Mouse (Mus musculus): ENCODE measurements around the gene Sox5. TPM values are rescaled to one million over a fixed set of nuclear protein-coding genes. Genes with fewer than 3 reads are reported as not detected.

Gene Sox5
- polyA plus RNA-seq, 1 experiment from 2014 or later: 29.7 TPM

- no peak overlapping the region for H3K4me3 ChIP-seq (replicated peaks; ENCODE audit: low read depth, low read length)
- WGBS: 96% methylated on average over 6 of the region's 6 CpGs
- no peak overlapping the region for H3K9ac ChIP-seq (replicated peaks; ENCODE audit: low read length)
- no peak for ATAC-seq (ENCODE audit: low FRiP score, low TSS enrichment)
- no peak for DNase-seq
- no peaks in the 10 kb centered on the region for H3K36me3 ChIP-seq (ENCODE audit: control insufficient read depth, insufficient read depth, low read length)
- no peaks in the 10 kb centered on the region for H3K9me3 ChIP-seq (ENCODE audit: control insufficient read depth, low read length)
- H3K27me3 ChIP-seq (ENCODE audit: control insufficient read depth, insufficient read depth, low read length): no peaks in the 10 kb centered on the region
- H3K27ac ChIP-seq (replicated peaks; ENCODE audit: low read depth, low read length): no peak overlapping the region
- no peak overlapping the region for H3K4me2 ChIP-seq (ENCODE audit: low read length)
- H3K4me1 ChIP-seq (ENCODE audit: control insufficient read depth, insufficient read depth, low read length): 0 out of 2 replicates have a peak, but pooled peaks cover 3% of the 10 kb centered on the region
Observed at GRCm38 (mm10) chr6:144302823-144303222, 479.0 kb downstream of the Sox5 start.

- ATAC-seq (ENCODE audit: low FRiP score, low TSS enrichment) (no peak), DNase-seq (peak; percentile 56)
- WGBS: 24% methylated on average over 4 of the region's 4 CpGs
- Histone ChIP-seq H3K4me3 (replicated peaks; ENCODE audit: low read depth, low read length) (no peak overlapping the region), H3K4me2 (ENCODE audit: low read length) (no peak overlapping the region), H3K4me1 (ENCODE audit: control insufficient read depth, insufficient read depth, low read length) (0 out of 2 replicates have a peak, but pooled peaks cover 3% of the 10 kb centered on the region), H3K27me3 (ENCODE audit: control insufficient read depth, insufficient read depth, low read length) (no peaks in the 10 kb centered on the region), H3K9ac (replicated peaks; ENCODE audit: low read length) (no peak overlapping the region), H3K36me3 (ENCODE audit: control insufficient read depth, insufficient read depth, low read length) (no peaks in the 10 kb centered on the region), H3K9me3 (ENCODE audit: control insufficient read depth, low read length) (no peaks in the 10 kb centered on the region), H3K27ac (replicated peaks; ENCODE audit: low read depth, low read length) (no peak overlapping the region)
Observed at GRCm38 (mm10) chr6:144301082-144301481, 480.7 kb downstream of the Sox5 start.

DNA sequence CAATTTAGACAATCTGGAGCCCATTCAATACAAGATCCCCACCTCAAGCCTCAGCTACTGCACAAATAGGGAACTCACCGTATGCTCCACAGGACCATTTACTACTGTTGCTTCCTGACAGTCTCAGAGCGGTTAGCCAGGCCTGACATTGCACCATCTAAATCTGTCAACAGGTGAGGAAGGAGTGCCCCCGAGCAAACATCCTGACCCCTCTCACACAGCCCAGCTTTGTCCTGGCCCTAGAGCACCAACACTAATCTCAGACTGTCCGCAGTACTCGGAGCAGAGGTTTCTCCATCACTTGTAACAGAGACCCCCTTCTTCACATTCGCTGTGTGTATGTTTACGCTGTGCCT, 482.3 kb downstream of the Sox5 start:
- Histone ChIP-seq H3K36me3 (ENCODE audit: control insufficient read depth, insufficient read depth, low read length) (no peaks in the 10 kb centered on the region), H3K4me3 (replicated peaks; ENCODE audit: low read depth, low read length) (no peak overlapping the region), H3K27ac (replicated peaks; ENCODE audit: low read depth, low read length) (no peak overlapping the region), H3K9me3 (ENCODE audit: control insufficient read depth, low read length) (peaks cover 5% of the 10 kb centered on the region), H3K9ac (replicated peaks; ENCODE audit: low read length) (no peak overlapping the region), H3K4me1 (ENCODE audit: control insufficient read depth, insufficient read depth, low read length) (0 out of 2 replicates have a peak, but pooled peaks cover 3% of the 10 kb centered on the region), H3K4me2 (ENCODE audit: low read length) (no peak overlapping the region), H3K27me3 (ENCODE audit: control insufficient read depth, insufficient read depth, low read length) (no peaks in the 10 kb centered on the region)
- no peak for DNase-seq
- no peak for ATAC-seq (ENCODE audit: low FRiP score, low TSS enrichment)
- 89% methylated on average over 7 of the region's 7 CpGs for WGBS

DNA sequence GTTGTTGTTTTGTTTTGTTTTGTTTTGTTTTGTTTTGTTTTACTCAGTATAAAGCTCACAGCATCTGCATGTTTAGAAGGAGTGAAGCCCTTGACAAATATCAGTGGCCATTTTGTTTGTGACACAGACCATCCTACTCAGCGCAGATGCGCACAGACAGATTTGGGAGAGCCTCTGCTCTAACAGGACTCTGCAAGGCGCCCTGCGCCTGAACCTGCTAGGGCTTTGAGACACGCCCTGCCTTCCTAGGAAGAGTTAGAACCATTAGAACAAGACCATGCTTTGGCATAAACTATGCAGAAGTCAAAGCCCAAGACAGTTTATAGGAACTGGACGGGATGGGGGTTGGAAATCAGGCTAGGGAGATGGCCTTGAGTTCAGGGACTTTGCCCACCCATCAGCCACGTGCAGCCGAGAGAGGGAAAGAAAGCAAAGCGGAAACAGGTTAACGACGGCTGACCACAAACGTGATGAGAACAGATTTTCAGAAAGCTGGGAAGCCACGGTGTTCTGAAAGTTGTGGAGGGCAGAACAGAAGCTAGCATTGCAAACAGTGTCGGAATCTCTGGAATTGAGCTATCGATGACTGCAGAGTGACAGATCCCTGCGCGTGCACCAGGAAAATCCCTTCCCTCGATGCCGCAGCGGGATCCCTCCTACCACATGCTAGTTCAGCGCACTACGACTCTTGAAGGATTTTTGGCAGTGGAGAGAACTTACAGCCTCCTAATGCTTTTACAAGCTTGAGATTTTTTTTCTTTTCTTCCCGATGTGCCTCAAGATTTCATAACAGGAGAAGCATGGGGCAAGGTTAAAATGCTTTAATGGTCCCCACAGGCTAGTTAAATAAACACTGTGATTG, 482.9 kb downstream of the Sox5 start:
- H3K36me3 ChIP-seq (ENCODE audit: control insufficient read depth, insufficient read depth, low read length): no peaks in the 10 kb centered on the region
- no peaks in the 10 kb centered on the region for H3K27me3 ChIP-seq (ENCODE audit: control insufficient read depth, insufficient read depth, low read length)
- H3K4me3 ChIP-seq (replicated peaks; ENCODE audit: low read depth, low read length): no peak overlapping the region
- no peak overlapping the region for H3K4me2 ChIP-seq (ENCODE audit: low read length)
- 0 out of 2 replicates have a peak, but pooled peaks cover 3% of the 10 kb centered on the region for H3K4me1 ChIP-seq (ENCODE audit: control insufficient read depth, insufficient read depth, low read length)
- no peak for DNase-seq
- H3K9me3 ChIP-seq (ENCODE audit: control insufficient read depth, low read length): peaks cover 5% of the 10 kb centered on the region
- H3K27ac ChIP-seq (replicated peaks; ENCODE audit: low read depth, low read length): no peak overlapping the region
- no peak for ATAC-seq (ENCODE audit: low FRiP score, low TSS enrichment)
- no peak overlapping the region for H3K9ac ChIP-seq (replicated peaks; ENCODE audit: low read length)
- WGBS: 82% methylated on average over 23 of the region's 23 CpGs

DNA sequence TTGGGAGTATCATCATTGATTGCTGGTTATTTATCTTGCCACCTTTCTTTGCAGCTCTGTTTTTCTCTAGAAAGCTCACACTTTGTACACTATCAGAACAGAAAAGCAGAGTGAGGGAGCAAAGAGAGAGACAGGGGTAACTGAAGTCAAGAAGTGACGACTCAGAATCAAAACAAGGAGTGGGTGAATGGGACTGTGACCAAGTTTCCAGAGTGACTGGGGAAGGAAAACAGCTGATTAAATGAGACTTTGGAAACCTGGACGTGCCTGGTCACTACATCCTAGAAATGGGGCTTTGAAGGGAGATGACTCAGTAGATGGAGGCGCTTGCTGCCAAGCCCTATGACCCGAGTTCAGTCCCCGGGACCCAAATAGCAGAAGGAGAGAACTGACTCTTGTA, 483.9 kb downstream of the Sox5 start:
- peaks cover 5% of the 10 kb centered on the region for H3K9me3 ChIP-seq (ENCODE audit: control insufficient read depth, low read length)
- ATAC-seq (ENCODE audit: low FRiP score, low TSS enrichment): no peak
- WGBS: 93% methylated on average over 5 of the region's 5 CpGs
- H3K36me3 ChIP-seq (ENCODE audit: control insufficient read depth, insufficient read depth, low read length): no peaks in the 10 kb centered on the region
- no peak for DNase-seq
- no peak overlapping the region for H3K4me2 ChIP-seq (ENCODE audit: low read length)
- no peaks in the 10 kb centered on the region for H3K27me3 ChIP-seq (ENCODE audit: control insufficient read depth, insufficient read depth, low read length)
- no peak overlapping the region for H3K27ac ChIP-seq (replicated peaks; ENCODE audit: low read depth, low read length)
- 0 out of 2 replicates have a peak, but pooled peaks cover 3% of the 10 kb centered on the region for H3K4me1 ChIP-seq (ENCODE audit: control insufficient read depth, insufficient read depth, low read length)
- H3K9ac ChIP-seq (replicated peaks; ENCODE audit: low read length): no peak overlapping the region
- H3K4me3 ChIP-seq (replicated peaks; ENCODE audit: low read depth, low read length): no peak overlapping the region

DNA sequence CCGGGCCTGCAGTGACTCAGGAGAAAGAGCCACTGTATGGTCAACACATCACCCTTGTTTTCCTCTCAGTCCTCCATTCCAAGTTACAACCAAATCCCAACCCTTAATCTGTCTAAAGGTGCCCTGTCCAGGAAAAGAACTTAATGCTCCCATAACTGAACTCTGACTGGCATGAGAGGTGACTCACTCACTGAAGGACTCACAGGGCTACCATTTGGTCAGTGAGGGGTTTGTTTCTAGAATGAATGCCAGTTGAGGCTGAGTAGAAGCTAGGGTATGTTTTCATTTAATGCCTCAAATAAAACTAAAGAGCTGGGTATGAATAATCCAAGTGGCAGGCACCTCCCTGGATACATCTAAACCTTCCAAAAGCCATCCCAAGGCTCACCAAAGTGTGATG, 484.6 kb downstream of the Sox5 start:
- Histone ChIP-seq H3K4me2 (ENCODE audit: low read length) (no peak overlapping the region), H3K9me3 (ENCODE audit: control insufficient read depth, low read length) (peaks cover 5% of the 10 kb centered on the region), H3K4me1 (ENCODE audit: control insufficient read depth, insufficient read depth, low read length) (0 out of 2 replicates have a peak, but pooled peaks cover 3% of the 10 kb centered on the region), H3K36me3 (ENCODE audit: control insufficient read depth, insufficient read depth, low read length) (no peaks in the 10 kb centered on the region), H3K9ac (replicated peaks; ENCODE audit: low read length) (no peak overlapping the region), H3K4me3 (replicated peaks; ENCODE audit: low read depth, low read length) (no peak overlapping the region), H3K27ac (replicated peaks; ENCODE audit: low read depth, low read length) (no peak overlapping the region), H3K27me3 (ENCODE audit: control insufficient read depth, insufficient read depth, low read length) (no peaks in the 10 kb centered on the region)
- no peak for ATAC-seq (ENCODE audit: low FRiP score, low TSS enrichment)
- no peak for DNase-seq
- 93% methylated on average over 1 of the region's 1 CpGs for WGBS

DNA sequence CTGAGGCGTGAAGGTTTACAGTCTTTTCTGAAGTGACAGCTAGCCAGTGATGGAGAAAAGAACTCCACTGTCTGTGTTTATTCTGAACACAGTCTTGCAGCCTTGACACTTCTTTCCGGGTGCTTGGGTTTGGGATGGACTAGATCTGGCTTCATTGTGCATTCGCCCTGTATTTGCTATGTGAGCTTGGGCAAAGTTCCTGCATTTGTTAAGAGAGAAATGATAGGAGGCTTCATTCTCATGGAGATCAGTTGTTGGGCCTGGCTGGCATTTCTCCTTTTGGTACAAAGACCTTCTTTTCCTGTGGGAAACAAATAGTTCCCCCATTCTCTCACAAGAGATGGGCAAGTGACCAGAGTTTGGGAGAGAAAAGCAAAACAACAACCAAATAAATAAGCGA, 490.3 kb downstream of the Sox5 start:
- ATAC-seq (ENCODE audit: low FRiP score, low TSS enrichment): no peak
- Histone ChIP-seq H3K4me3 (replicated peaks; ENCODE audit: low read depth, low read length) (no peak overlapping the region), H3K4me1 (ENCODE audit: control insufficient read depth, insufficient read depth, low read length) (no peaks in the 10 kb centered on the region), H3K4me2 (ENCODE audit: low read length) (no peak overlapping the region), H3K9ac (replicated peaks; ENCODE audit: low read length) (no peak overlapping the region), H3K9me3 (ENCODE audit: control insufficient read depth, low read length) (peaks cover 5% of the 10 kb centered on the region), H3K36me3 (ENCODE audit: control insufficient read depth, insufficient read depth, low read length) (no peaks in the 10 kb centered on the region), H3K27me3 (ENCODE audit: control insufficient read depth, insufficient read depth, low read length) (no peaks in the 10 kb centered on the region), H3K27ac (replicated peaks; ENCODE audit: low read depth, low read length) (no peak overlapping the region)
- DNase-seq: peak; percentile 45
- 81% methylated on average over 4 of the region's 4 CpGs for whole genome bisulfite sequencing

DNA sequence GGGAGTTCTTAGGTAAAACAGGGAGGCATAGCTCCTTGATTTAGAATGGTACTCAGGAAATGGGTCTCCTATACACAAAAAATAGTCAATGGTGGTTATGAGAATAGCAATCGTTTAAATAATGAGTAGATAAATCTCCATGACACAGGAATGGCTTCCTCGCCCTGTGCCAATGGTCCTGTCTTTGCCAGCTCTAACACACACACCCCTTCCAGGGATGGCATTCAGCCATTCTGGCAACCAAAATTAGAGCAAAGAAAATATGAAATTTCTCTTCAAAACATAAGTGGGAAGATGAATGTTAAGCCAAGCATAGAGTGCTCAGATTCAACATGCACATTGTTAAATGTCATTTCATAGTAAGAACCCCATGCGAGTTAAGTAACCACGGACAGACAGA, 495.7 kb downstream of the Sox5 start:
- Histone ChIP-seq H3K9ac (replicated peaks; ENCODE audit: low read length) (no peak overlapping the region), H3K4me1 (ENCODE audit: control insufficient read depth, insufficient read depth, low read length) (no peaks in the 10 kb centered on the region), H3K36me3 (ENCODE audit: control insufficient read depth, insufficient read depth, low read length) (no peaks in the 10 kb centered on the region), H3K4me3 (replicated peaks; ENCODE audit: low read depth, low read length) (no peak overlapping the region), H3K27me3 (ENCODE audit: control insufficient read depth, insufficient read depth, low read length) (no peaks in the 10 kb centered on the region), H3K9me3 (ENCODE audit: control insufficient read depth, low read length) (no peaks in the 10 kb centered on the region), H3K4me2 (ENCODE audit: low read length) (no peak overlapping the region), H3K27ac (replicated peaks; ENCODE audit: low read depth, low read length) (no peak overlapping the region)
- DNase-seq (no peak), ATAC-seq (ENCODE audit: low FRiP score, low TSS enrichment) (no peak)
- WGBS: 91% methylated on average over 4 of the region's 4 CpGs

DNA sequence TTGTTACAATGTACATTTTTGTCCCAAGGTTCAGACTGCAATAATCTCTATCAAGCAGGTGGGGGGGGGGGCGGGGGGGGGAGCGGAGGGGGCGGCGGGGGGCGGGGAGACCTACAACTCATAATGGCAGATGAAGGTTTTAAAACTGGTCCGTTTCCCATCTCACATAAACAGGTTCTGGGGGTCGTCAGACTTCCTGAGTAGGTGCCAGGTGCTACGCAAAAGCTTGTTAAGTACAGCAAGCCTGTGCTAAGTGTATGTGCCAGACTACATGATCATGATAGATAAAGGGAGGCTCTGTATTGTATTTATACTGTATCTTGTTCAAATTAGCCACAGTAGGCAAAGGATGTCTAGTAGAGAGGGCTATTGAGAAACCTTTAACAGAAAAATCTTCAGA, 498.6 kb downstream of the Sox5 start:
- WGBS: 68% methylated on average over 8 of the region's 8 CpGs
- DNase-seq: no peak
- no peaks in the 10 kb centered on the region for H3K9me3 ChIP-seq (ENCODE audit: control insufficient read depth, low read length)
- no peaks in the 10 kb centered on the region for H3K36me3 ChIP-seq (ENCODE audit: control insufficient read depth, insufficient read depth, low read length)
- no peak overlapping the region for H3K4me2 ChIP-seq (ENCODE audit: low read length)
- no peak overlapping the region for H3K4me3 ChIP-seq (replicated peaks; ENCODE audit: low read depth, low read length)
- no peaks in the 10 kb centered on the region for H3K27me3 ChIP-seq (ENCODE audit: control insufficient read depth, insufficient read depth, low read length)
- H3K4me1 ChIP-seq (ENCODE audit: control insufficient read depth, insufficient read depth, low read length): no peaks in the 10 kb centered on the region
- ATAC-seq (ENCODE audit: low FRiP score, low TSS enrichment): no peak
- no peak overlapping the region for H3K27ac ChIP-seq (replicated peaks; ENCODE audit: low read depth, low read length)
- H3K9ac ChIP-seq (replicated peaks; ENCODE audit: low read length): no peak overlapping the region

All from midbrain, embryonic 14.5 days (tissue).